Mouse (Mus musculus) hindbrain, embryonic 15.5 days (tissue): ENCODE results near the gene Vmn1r173. TPM values are rescaled to one million over a fixed set of nuclear protein-coding genes. Genes with fewer than 3 reads are reported as not detected.
"Not testable (repeated sequence)": the region's sequence is repeated elsewhere in the genome, so short reads cannot be mapped to it uniquely, and the experiment has no call there.

Experiments used
- ATAC-seq: fragments of 200-750 bp; cut with Nextera tagmentation; 2 replicates; pipeline ENCODE4 v1.8.0; 2017; ENCODE audit warnings: low read depth, moderate number of reproducible peaks, moderate TSS enrichment; ENCODE audit not compliant: low FRiP score
- H3K27ac ChIP-seq: fragments of 300-500 bp; sonication (generic); replicated peaks from 2 replicates; pipeline ENCODE4 v1.5.1; 2015; ENCODE audit warnings: mild to moderate bottlenecking, inconsistent platforms
- H3K27me3 ChIP-seq: fragments of 300-500 bp; sonication (generic); 2 replicates; pipeline ENCODE4 v1.6.1; 2015; ENCODE audit warnings: control low read depth, inconsistent platforms
- H3K36me3 ChIP-seq: fragments of 300-500 bp; sonication (generic); 2 replicates; pipeline ENCODE4 v1.6.1; 2015; ENCODE audit warnings: control low read depth, inconsistent platforms
- H3K4me1 ChIP-seq: fragments of 300-500 bp; sonication (generic); replicated peaks from 2 replicates; pipeline ENCODE4 v1.6.1; 2015; ENCODE audit warnings: control low read depth, inconsistent platforms
- H3K4me2 ChIP-seq: fragments of 300-500 bp; sonication (generic); 2 replicates; pipeline ENCODE4 v1.6.1; 2015; ENCODE audit warnings: moderate library complexity, mild to moderate bottlenecking, inconsistent platforms
- H3K4me3 ChIP-seq: fragments of 300-500 bp; sonication (generic); 2 replicates; pipeline ENCODE4 v1.5.1; 2015; ENCODE audit warnings: mild to moderate bottlenecking, inconsistent platforms
- H3K9ac ChIP-seq: fragments of 300-500 bp; sonication (generic); 2 replicates; pipeline ENCODE4 v1.6.1; 2015; ENCODE audit warnings: inconsistent platforms
- H3K9me3 ChIP-seq: fragments of 300-500 bp; sonication (generic); 2 replicates; pipeline ENCODE4 v1.6.1; 2016; ENCODE audit warnings: control low read depth, inconsistent platforms
- WGBS: fragments of 180-500 bp; shearing (Covaris S2); methylation state at CpG from one replicate; pipeline ENCODE4 v1.1.7; 2015; 5-methylcytosine and 5-hydroxymethylcytosine counted together
- polyA plus RNA-seq: library from polyadenylated mRNA; unstranded; fragments of >200 nt; fragmentation: Nextera tagmentation; extraction: Ambion mirVana; gene quantifications from 2 replicates; pipeline ENCODE4 v1.2.1, GENCODE M21; 2015

Gene Vmn1r173
- not detected in 2 replicates for polyA plus RNA-seq

DNA sequence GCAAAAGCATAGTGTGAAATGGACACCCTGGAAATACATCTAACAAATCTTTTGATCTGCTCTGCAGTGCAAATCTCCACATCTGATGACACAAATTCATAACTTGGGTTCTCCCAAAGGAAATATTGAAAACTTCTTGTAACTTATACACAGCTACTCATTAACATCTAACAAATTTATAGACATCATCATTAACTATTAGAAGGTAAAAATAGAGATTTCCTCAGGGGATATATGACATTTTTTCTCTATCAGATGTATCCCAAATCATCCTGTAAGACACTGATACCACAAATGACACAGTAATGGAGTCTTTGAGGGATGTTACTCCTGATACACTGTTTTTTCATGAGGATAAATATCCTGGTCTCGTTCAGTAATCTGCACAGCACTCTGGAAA is at the start of gene Vmn1r173:
Gene Vmn1r173, plus strand, starts transcription at position 301 of the 400 bp plus-strand sequence.
- H3K4me3 ChIP-seq, H3K4me2 ChIP-seq, ATAC-seq, H3K27ac ChIP-seq, H3K9ac ChIP-seq, H3K4me1 ChIP-seq, H3K9me3 ChIP-seq, H3K36me3 ChIP-seq, H3K27me3 ChIP-seq: not testable (repeated sequence)
- WGBS: 74% methylated on average over 1 of the region's 1 CpGs

DNA sequence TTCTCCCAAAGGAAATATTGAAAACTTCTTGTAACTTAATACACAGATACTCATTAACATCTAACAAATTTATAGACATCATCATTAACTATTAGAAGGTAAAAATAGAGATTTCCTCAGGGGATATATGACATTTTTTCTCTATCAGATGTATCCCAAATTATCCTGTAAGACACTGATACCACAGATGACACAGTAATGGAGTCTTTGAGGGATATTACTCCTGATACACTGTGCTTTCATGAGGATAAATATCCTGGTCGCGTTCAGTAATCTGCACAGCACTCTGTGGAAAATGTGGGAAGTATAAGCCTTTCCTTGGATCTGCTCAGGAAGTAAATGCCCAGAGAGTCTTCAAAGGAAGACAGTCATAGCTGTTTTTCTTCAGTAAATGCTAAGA is 42.5 kb upstream of the Vmn1r173 start, which contains the start of gene Vmn1r172:
Gene Vmn1r172, plus strand, starts transcription at position 301 of the 400 bp plus-strand sequence.
- no peaks in the 10 kb centered on the region for H3K36me3 ChIP-seq
- 71% methylated on average over 2 of the region's 2 CpGs for WGBS
- H3K4me2 ChIP-seq: no peak within 1 kb of the TSS
- no peak within 1 kb of the TSS for H3K9ac ChIP-seq
- no peak within 1 kb of the TSS for H3K27ac ChIP-seq
- no peak for ATAC-seq
- no peak within 1 kb of the TSS for H3K4me3 ChIP-seq
- H3K27me3 ChIP-seq: no peaks in the 10 kb centered on the region
- H3K9me3 ChIP-seq: peaks cover 3% of the 10 kb centered on the region; the same call in 1 of the 2 replicates
- no peaks in the 10 kb centered on the region for H3K4me1 ChIP-seq

DNA sequence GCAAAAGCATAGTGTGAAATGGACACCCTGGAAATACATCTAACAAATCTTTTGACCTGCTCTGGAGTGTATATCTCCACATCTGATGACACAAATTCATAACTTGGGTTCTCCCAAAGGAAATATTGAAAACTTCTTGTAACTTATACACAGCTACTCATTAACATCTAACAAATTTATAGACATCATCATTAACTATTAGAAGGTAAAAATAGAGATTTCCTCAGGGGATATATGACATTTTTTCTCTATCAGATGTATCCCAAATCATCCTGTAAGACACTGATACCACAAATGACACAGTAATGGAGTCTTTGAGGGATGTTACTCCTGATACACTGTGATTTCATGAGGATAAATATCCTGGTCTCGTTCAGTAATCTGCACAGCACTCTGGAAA is 51.5 kb downstream of the Vmn1r173 start, which contains the start of gene Vmn1r174:
Gene Vmn1r174, plus strand, starts transcription at position 301 of the 400 bp plus-strand sequence.
- WGBS: 57% methylated on average over 1 of the region's 1 CpGs
- H3K27ac ChIP-seq, H3K27me3 ChIP-seq, H3K4me3 ChIP-seq, H3K9ac ChIP-seq, H3K4me2 ChIP-seq, H3K9me3 ChIP-seq, H3K4me1 ChIP-seq, ATAC-seq, H3K36me3 ChIP-seq: not testable (repeated sequence)

Other genes starting within 250 kb of the Vmn1r173 start
- not detected in 2 replicates for gene Vmn1r167, start 193.5 kb upstream of the Vmn1r173 start, polyA plus RNA-seq
- gene Vmn1r168, start 161.0 kb upstream of the Vmn1r173 start, polyA plus RNA-seq: not detected in 2 replicates
- gene Vmn1r169, start 125.2 kb upstream of the Vmn1r173 start, polyA plus RNA-seq: not detected in 2 replicates
- not detected in 2 replicates for gene Vmn1r170, start 94.5 kb upstream of the Vmn1r173 start, polyA plus RNA-seq
- gene Vmn1r171, start 70.0 kb upstream of the Vmn1r173 start, polyA plus RNA-seq: not detected in 2 replicates
- gene Vmn1r172, start 42.4 kb upstream of the Vmn1r173 start, polyA plus RNA-seq: not detected in 2 replicates
- not detected in 2 replicates for gene Vmn1r174, start 51.6 kb downstream of the Vmn1r173 start, polyA plus RNA-seq
- not detected in 2 replicates for gene Vmn1r175, start 109.9 kb downstream of the Vmn1r173 start, polyA plus RNA-seq
- not detected in 2 replicates for gene Vmn1r176, start 136.7 kb downstream of the Vmn1r173 start, polyA plus RNA-seq
- gene Vmn1r177, start 165.7 kb downstream of the Vmn1r173 start, polyA plus RNA-seq: not detected in 2 replicates
- not detected in 2 replicates for gene Vmn1r178, start 191.3 kb downstream of the Vmn1r173 start, polyA plus RNA-seq
- not detected in 2 replicates for gene Vmn1r179, start 226.3 kb downstream of the Vmn1r173 start, polyA plus RNA-seq
- gene Vmn1r180, start 249.9 kb downstream of the Vmn1r173 start, polyA plus RNA-seq: not detected in 2 replicates